Mouse (Mus musculus) kidney, embryonic 16.5 days (tissue): Measurements from ENCODE around the gene Efhd2. TPM values are rescaled to one million over a fixed set of nuclear protein-coding genes. Genes with fewer than 3 reads are reported as not detected.

ENCODE experiments used
- ATAC-seq: fragments of 200-750 bp; cut with Nextera tagmentation; 2 replicates; pipeline ENCODE4 v1.8.0; 2017; ENCODE audit warnings: moderate TSS enrichment; ENCODE audit not compliant: low FRiP score, low TSS enrichment
- H3K27ac ChIP-seq: fragments of 300-500 bp; sonication (generic); 2 replicates; pipeline ENCODE4 v1.5.1; 2014; ENCODE audit warnings: low read length
- H3K27me3 ChIP-seq: fragments of 300-500 bp; sonication (generic); 2 replicates; pipeline ENCODE4 v1.6.1; 2014; ENCODE audit warnings: low read length, control low read depth, mixed read lengths; ENCODE audit not compliant: insufficient read depth
- H3K36me3 ChIP-seq: fragments of 300-500 bp; sonication (generic); 2 replicates; pipeline ENCODE4 v1.6.1; 2014; ENCODE audit warnings: low read length, control low read depth, mixed read lengths; ENCODE audit not compliant: insufficient read depth
- H3K4me1 ChIP-seq: fragments of 300-500 bp; sonication (generic); 2 replicates; pipeline ENCODE4 v1.6.1; 2014; ENCODE audit warnings: low read length, control low read depth, mixed read lengths; ENCODE audit not compliant: insufficient read depth
- H3K4me2 ChIP-seq: fragments of 300-500 bp; sonication (generic); replicated peaks from 2 replicates; pipeline ENCODE4 v1.6.1; 2014; ENCODE audit warnings: low read depth, low read length
- H3K4me3 ChIP-seq: fragments of 300-500 bp; sonication (generic); 2 replicates; pipeline ENCODE4 v1.5.1; 2014; ENCODE audit warnings: mild to moderate bottlenecking, low read length
- H3K9ac ChIP-seq: fragments of 300-500 bp; sonication (generic); replicated peaks from 2 replicates; pipeline ENCODE4 v1.6.1; 2014; ENCODE audit warnings: low read length
- H3K9me3 ChIP-seq: fragments of 300-500 bp; sonication (generic); 2 replicates; pipeline ENCODE4 v1.6.1; 2016; ENCODE audit warnings: low read length, control low read depth
- WGBS: fragments of 180-500 bp; shearing (Covaris S2); extraction: QIAGEN DNeasy Blood & Tissue Kit; methylation state at CpG from one replicate; pipeline ENCODE4 v1.1.7; 2014; 5-methylcytosine and 5-hydroxymethylcytosine counted together
- polyA plus RNA-seq: library from polyadenylated mRNA; unstranded; fragments of >200 nt; fragmentation: Nextera tagmentation; extraction: Ambion mirVana; gene quantifications from 2 replicates; pipeline ENCODE4 v1.2.1, GENCODE M21; 2015

Gene Efhd2
- polyA plus RNA-seq, 1 experiment from 2014 or later = 62.4 TPM

DNA sequence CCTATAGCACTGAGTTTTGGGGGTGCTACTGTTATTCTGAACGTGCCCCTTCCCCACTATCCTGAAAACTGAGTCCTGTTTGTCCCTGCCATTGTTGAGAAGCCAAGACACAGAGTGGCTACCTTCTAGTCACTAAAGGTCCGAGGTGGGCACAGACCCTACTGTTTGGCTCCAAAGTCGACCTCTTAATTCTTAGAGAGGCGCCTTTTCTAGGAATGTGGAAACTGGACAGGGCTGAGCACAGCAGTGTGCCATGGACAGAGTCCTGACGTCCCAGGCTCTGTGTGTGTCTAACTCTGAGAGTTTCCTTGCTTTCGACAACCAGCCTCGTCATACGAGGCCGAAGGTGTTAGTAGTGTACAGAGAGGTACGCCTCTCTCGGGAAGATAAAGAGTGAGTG lies 25.7 kb upstream of the Efhd2 start:
- peak overlapping the region; percentile 31; the same call in 1 of the 2 replicates for H3K27ac ChIP-seq
- no peaks in the 10 kb centered on the region for H3K36me3 ChIP-seq
- 70% methylated on average over 11 of the region's 11 CpGs for WGBS
- peaks cover 12% of the 10 kb centered on the region; the same call in 1 of the 2 replicates for H3K4me1 ChIP-seq
- H3K9me3 ChIP-seq = no peaks in the 10 kb centered on the region
- ATAC-seq = no peak
- no peak overlapping the region for H3K4me2 ChIP-seq
- H3K9ac ChIP-seq = no peak overlapping the region
- no peak overlapping the region for H3K4me3 ChIP-seq
- H3K27me3 ChIP-seq = no peaks in the 10 kb centered on the region

DNA sequence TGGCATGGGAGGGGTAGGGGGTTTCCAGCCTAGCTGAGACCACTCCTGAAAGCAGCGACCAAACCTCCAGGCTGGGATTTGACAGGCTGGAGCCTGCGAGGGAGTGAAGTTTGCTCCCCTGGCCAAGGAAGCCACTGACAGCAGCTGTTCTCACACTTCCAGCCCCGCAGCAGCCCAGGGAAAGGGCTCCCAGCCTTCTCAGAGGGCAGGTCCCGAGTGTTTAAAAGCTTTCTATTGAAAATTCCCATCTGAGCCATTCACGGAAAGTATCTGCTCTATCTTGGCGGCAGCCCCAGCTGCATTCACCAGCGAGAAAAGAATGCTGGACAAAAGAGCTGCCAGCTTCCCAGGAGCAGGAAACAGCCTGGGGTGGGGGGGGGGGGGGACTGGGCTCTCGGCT lies 25.2 kb upstream of the Efhd2 start:
- Histone ChIP-seq H3K27me3 (no peaks in the 10 kb centered on the region), H3K27ac (peak overlapping the region; percentile 52; the same call in 1 of the 2 replicates), H3K4me2 (no peak overlapping the region), H3K4me1 (peaks cover 13% of the 10 kb centered on the region; the same call in 1 of the 2 replicates), H3K36me3 (no peaks in the 10 kb centered on the region), H3K9me3 (no peaks in the 10 kb centered on the region), H3K4me3 (no peak overlapping the region), H3K9ac (0 out of 2 replicates have a peak overlapping the region, but pooled peaks have one; percentile 14)
- WGBS = 16% methylated on average over 8 of the region's 8 CpGs
- ATAC-seq = no peak

DNA sequence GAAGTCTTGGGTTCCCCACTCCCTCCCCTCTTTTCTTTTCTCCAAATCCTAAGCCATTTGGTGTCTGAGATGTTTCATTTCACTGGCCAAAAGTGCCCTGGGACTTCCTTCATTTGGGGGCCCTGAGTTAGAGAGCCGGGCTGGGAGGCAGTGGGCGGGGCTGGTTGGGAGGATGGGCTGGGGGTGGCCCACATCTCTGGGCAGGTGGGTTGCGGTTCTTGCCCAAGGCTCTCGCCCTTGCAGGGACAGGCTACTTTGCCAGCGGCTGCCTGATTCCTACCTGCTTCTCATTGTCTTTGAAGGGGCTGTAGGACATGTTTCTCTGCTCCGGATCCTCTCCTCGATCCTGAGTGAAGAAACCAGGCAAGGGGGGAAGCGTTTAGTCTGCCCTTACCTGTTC lies 24.2 kb upstream of the Efhd2 start:
- WGBS = 83% methylated on average over 8 of the region's 8 CpGs
- ATAC-seq = no peak

DNA sequence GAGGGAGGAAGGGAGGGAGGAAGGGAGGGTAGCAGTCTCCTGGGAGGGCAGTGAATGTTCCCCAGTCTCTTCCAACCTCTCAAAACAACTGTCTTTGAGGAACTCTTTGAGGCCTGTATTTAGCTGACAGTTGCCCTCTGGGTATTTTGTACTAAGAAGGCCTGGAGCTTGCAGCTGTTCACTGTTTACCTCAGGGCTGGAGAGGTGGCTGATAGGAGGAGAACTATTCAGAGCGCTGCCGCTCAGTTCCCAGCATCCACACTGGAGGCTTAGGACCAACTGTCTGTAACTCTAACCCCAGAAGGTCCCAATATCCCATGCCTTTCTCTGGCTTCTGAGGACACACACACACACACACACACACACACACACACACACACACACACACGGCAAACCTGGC lies 23.1 kb upstream of the Efhd2 start:
- Histone ChIP-seq H3K4me1 (peaks cover 13% of the 10 kb centered on the region; the same call in 1 of the 2 replicates), H3K9me3 (no peaks in the 10 kb centered on the region), H3K4me3 (no peak overlapping the region), H3K27me3 (no peaks in the 10 kb centered on the region), H3K4me2 (no peak overlapping the region), H3K36me3 (no peaks in the 10 kb centered on the region), H3K27ac (no peak overlapping the region), H3K9ac (no peak overlapping the region)
- ATAC-seq = 0 out of 2 replicates have a peak, but pooled peaks have one; percentile 9
- WGBS = 70% methylated on average over 3 of the region's 3 CpGs

More for the DNA sequence above, 24.2 kb upstream of the Efhd2 start:
- Histone ChIP-seq H3K9me3 (no peaks in the 10 kb centered on the region), H3K4me3 (no peak overlapping the region), H3K36me3 (no peaks in the 10 kb centered on the region), H3K4me2 (no peak overlapping the region), H3K27ac (no peak overlapping the region), H3K9ac (no peak overlapping the region), H3K4me1 (peaks cover 13% of the 10 kb centered on the region; the same call in 1 of the 2 replicates), H3K27me3 (no peaks in the 10 kb centered on the region)

DNA sequence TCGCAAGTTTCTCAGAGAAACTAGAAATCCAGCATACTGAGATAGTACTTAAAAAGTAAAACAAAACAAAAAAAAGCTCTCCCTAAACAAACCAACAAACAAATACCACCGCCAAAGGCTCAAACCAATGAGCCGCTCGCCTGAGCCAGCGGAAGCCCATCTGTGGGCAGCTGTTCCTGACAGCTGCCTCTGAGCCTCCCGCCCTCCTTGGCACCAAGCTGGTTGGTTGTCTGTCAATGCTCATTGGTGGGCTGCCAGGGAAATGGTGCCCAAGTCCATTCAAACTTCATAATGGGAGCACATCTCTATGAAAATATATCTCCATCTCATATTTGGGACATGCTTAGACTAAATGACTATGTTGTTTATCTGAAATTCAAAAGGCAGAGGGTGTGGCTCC lies 22.5 kb upstream of the Efhd2 start:
- Histone ChIP-seq H3K36me3 (no peaks in the 10 kb centered on the region), H3K4me1 (peaks cover 13% of the 10 kb centered on the region; the same call in 1 of the 2 replicates), H3K4me2 (no peak overlapping the region), H3K4me3 (no peak overlapping the region), H3K27ac (no peak overlapping the region), H3K9ac (no peak overlapping the region), H3K27me3 (no peaks in the 10 kb centered on the region), H3K9me3 (no peaks in the 10 kb centered on the region)
- 79% methylated on average over 6 of the region's 6 CpGs for WGBS
- no peak for ATAC-seq

DNA sequence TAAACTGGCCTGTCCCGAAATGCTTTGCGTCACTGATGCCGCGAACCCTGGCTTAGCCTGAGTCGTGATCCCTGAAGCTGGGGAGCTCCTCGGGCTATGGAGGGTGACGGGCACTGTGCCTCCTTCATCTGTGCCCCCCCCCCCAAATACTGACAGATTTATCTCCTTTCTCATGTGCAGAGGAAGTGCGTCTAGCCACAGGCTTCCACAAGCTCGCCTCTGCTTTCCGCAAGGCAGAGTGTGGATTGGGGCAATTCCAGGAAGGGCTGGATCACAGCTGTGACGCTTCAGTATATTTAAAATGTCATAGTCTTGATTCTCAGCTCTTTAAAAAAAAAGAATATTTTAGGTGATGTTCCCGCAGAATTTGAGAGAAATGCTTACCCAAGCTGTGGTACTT lies 21.1 kb upstream of the Efhd2 start:
- ATAC-seq = peak; percentile 28; the same call in 1 of the 2 replicates
- Histone ChIP-seq H3K36me3 (no peaks in the 10 kb centered on the region), H3K4me1 (peaks cover 13% of the 10 kb centered on the region; the same call in 1 of the 2 replicates), H3K27me3 (no peaks in the 10 kb centered on the region), H3K4me3 (no peak overlapping the region), H3K9ac (no peak overlapping the region), H3K9me3 (no peaks in the 10 kb centered on the region), H3K4me2 (peak overlapping the region; percentile 35), H3K27ac (no peak overlapping the region)
- WGBS = 30% methylated on average over 12 of the region's 12 CpGs

DNA sequence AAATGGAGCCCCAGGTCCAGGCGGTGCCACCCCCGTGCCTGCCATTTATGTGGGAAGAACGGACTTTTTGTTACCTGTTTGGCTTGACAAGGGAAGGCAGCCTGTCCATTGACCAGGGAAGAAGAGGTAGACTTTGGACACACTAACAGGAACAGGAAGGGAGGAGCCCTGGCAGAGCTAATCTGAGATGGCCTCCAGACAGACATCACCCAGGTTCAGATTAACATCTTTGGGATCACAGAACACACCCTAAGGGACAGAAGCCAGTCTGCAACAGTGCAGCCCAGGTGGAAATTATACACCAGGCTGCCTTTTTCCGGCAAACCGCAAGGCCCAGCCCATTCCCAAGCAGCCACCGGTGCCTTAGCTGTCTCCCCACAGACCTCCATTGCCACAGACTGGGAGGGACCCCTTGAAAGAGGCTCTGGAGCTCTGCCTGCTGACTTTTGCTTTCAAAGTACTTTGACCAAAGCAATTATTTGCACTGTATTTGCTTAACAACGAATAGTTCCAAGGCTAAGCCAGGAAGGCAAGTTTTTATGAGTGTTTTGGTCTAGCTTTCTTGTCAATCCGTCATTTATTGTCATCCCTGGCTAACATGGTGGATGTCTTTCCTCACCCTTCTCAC lies 18.6 kb upstream of the Efhd2 start:
- 80% methylated on average over 8 of the region's 8 CpGs for WGBS
- Histone ChIP-seq H3K4me3 (no peak overlapping the region), H3K9me3 (0 out of 2 replicates have a peak, but pooled peaks cover 3% of the 10 kb centered on the region), H3K27ac (no peak overlapping the region), H3K27me3 (no peaks in the 10 kb centered on the region), H3K36me3 (no peaks in the 10 kb centered on the region), H3K9ac (no peak overlapping the region), H3K4me2 (no peak overlapping the region), H3K4me1 (peaks cover 10% of the 10 kb centered on the region; the same call in 1 of the 2 replicates)
- ATAC-seq = no peak

DNA sequence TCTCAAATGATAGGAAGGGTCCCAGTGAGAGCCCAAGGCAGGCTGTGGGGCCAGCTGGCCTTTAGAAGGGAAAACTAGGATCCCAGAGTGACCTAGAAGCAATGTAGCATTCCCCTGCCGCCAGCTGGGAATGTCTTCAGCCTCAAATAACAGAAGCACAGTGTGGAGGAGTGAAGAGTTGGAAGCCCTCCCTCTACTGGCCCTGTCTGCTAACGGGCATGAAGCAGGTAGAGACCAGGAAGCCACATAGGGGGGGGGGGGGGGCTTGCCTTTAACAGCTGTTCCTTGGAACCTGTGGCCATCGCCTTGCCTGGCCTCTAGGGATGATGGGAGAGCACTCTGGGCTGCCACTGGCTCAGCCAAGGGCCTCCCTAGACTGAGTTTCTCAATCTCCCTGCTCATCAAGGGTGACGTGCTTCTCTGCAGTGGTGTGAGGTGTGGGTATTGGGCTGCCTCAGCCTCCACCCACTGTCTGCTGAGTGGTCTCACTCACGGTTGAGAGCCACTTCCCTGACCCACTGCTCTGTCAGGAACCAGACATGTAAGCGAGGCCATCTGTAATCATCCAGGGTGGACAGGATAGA lies 11.8 kb upstream of the Efhd2 start:
- no peak overlapping the region for H3K4me2 ChIP-seq
- H3K4me1 ChIP-seq = peaks cover 2% of the 10 kb centered on the region; the same call in 1 of the 2 replicates
- no peaks in the 10 kb centered on the region for H3K36me3 ChIP-seq
- H3K27me3 ChIP-seq = no peaks in the 10 kb centered on the region
- H3K9me3 ChIP-seq = 0 out of 2 replicates have a peak, but pooled peaks cover 3% of the 10 kb centered on the region
- no peak overlapping the region for H3K27ac ChIP-seq
- 23% methylated on average over 6 of the region's 6 CpGs for WGBS
- ATAC-seq = peak; percentile 64
- no peak overlapping the region for H3K4me3 ChIP-seq
- H3K9ac ChIP-seq = no peak overlapping the region

DNA sequence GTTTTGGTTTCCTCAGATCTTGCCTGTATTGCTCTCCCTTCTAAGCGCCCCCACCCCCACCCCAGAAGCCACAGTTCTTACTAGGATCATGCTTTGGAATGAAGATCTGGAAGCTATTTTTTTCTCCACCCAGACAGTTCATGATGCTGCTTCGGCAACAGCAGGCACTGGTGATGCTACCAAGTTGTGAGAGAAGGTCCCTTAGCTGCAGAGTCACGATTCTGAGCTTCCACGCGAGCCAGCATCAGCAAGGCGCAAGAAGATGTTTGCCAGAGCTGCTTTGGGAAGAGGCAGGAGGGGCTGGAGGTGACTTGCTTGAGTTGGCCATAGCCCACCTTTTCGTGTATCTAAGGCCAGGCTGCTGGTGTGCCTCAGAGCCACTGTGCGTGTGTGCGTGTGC lies 10.7 kb upstream of the Efhd2 start:
- WGBS = 85% methylated on average over 9 of the region's 9 CpGs
- ATAC-seq = no peak

DNA sequence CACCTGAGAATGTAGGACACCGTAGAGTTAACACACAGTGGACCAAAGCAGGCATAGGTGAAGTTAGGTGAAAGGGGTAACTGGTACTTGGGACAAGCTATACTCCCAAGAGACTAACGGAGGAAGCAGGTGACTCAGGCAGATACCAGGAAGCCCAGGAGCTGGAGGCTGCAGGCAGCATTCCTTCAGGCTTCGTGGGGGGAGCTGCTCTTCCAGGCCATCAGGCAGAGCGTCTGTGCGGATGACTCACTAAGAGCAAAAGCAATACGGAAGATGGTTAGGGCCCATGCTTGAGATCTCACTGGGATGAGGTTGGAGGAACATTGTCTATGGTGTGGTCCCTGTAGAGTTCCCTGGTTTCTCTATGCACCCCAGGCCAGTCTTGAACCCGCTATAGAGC lies 8.1 kb upstream of the Efhd2 start:
- H3K27me3 ChIP-seq = no peaks in the 10 kb centered on the region
- no peaks in the 10 kb centered on the region for H3K9me3 ChIP-seq
- no peak overlapping the region for H3K4me3 ChIP-seq
- 0 out of 2 replicates have a peak, but pooled peaks have one; percentile 14 for ATAC-seq
- H3K9ac ChIP-seq = no peak overlapping the region
- peaks cover 2% of the 10 kb centered on the region; the same call in 1 of the 2 replicates for H3K4me1 ChIP-seq
- 76% methylated on average over 7 of the region's 7 CpGs for WGBS
- no peaks in the 10 kb centered on the region for H3K36me3 ChIP-seq
- H3K4me2 ChIP-seq = no peak overlapping the region
- H3K27ac ChIP-seq = no peak overlapping the region

More for the DNA sequence above, 10.7 kb upstream of the Efhd2 start:
- Histone ChIP-seq H3K36me3 (no peaks in the 10 kb centered on the region), H3K4me1 (peaks cover 2% of the 10 kb centered on the region; the same call in 1 of the 2 replicates), H3K9me3 (0 out of 2 replicates have a peak, but pooled peaks cover 3% of the 10 kb centered on the region), H3K4me3 (no peak overlapping the region), H3K27me3 (no peaks in the 10 kb centered on the region), H3K27ac (no peak overlapping the region), H3K4me2 (no peak overlapping the region), H3K9ac (no peak overlapping the region)
